Mouse (Mus musculus) CH12F3 (cell line): ENCODE measurements around the gene Olfml1.

ENCODE experiments used
- in situ Hi-C: fragments of 300-500 bp; cut with MboI; formaldehyde crosslinking; loops from 2 replicates; pipeline ENCODE4 v1.14.3; 2020; ENCODE audit warnings: low sequenced_read_pairs

Olfml1 gene

GRCm38 (mm10) chr7:107567261-107567671, at the start of gene Olfml1:
TSS of gene Olfml1 (plus strand) at chr7:107567446.
- in situ Hi-C loops = no loop called here

- in situ Hi-C loops = no loop called here
Measured at GRCm38 (mm10) chr7:107519256-107520025, 47.8 kb upstream of the Olfml1 start.

GRCm38 (mm10) chr7:107521411-107521810, 45.8 kb upstream of the Olfml1 start:
- in situ Hi-C loops = no loop called here

- in situ Hi-C loops = no loop called here
Measured at GRCm38 (mm10) chr7:107526299-107526698, 40.9 kb upstream of the Olfml1 start.

GRCm38 (mm10) chr7:107528169-107528772, 39.0 kb upstream of the Olfml1 start:
- in situ Hi-C loops = no loop called here

- in situ Hi-C loops = no loop called here
Measured at GRCm38 (mm10) chr7:107529364-107529763, 37.9 kb upstream of the Olfml1 start.

- in situ Hi-C loops = no loop called here
Measured at GRCm38 (mm10) chr7:107535311-107535710, 31.9 kb upstream of the Olfml1 start.

GRCm38 (mm10) chr7:107536516-107536915, 30.7 kb upstream of the Olfml1 start:
- in situ Hi-C loops = no loop called here

- in situ Hi-C loops = no loop called here
Measured at GRCm38 (mm10) chr7:107540034-107540433, 27.2 kb upstream of the Olfml1 start.

- in situ Hi-C loops = no loop called here
Measured at GRCm38 (mm10) chr7:107545011-107545410, 22.2 kb upstream of the Olfml1 start.

GRCm38 (mm10) chr7:107547872-107548271, 19.4 kb upstream of the Olfml1 start:
- in situ Hi-C loops = no loop called here

- in situ Hi-C loops = no loop called here
Measured at GRCm38 (mm10) chr7:107553461-107553860, 13.8 kb upstream of the Olfml1 start.

- in situ Hi-C loops = no loop called here
Measured at GRCm38 (mm10) chr7:107555906-107556305, 11.3 kb upstream of the Olfml1 start.

- in situ Hi-C loops = no loop called here
Measured at GRCm38 (mm10) chr7:107560675-107561074, 6.6 kb upstream of the Olfml1 start.

GRCm38 (mm10) chr7:107561584-107561983, 5.7 kb upstream of the Olfml1 start:
- in situ Hi-C loops = no loop called here

GRCm38 (mm10) chr7:107563727-107564126, 3.5 kb upstream of the Olfml1 start:
- in situ Hi-C loops = no loop called here

GRCm38 (mm10) chr7:107567674-107568073, 428 bp downstream of the Olfml1 start:
- in situ Hi-C loops = no loop called here

- in situ Hi-C loops = no loop called here
Measured at GRCm38 (mm10) chr7:107568971-107569370, 1.7 kb downstream of the Olfml1 start.

- in situ Hi-C loops = no loop called here
Measured at GRCm38 (mm10) chr7:107573856-107574255, 6.6 kb downstream of the Olfml1 start.

- in situ Hi-C loops = no loop called here
Measured at GRCm38 (mm10) chr7:107574276-107574675, 7.0 kb downstream of the Olfml1 start.

GRCm38 (mm10) chr7:107592641-107593040, 25.4 kb downstream of the Olfml1 start:
- in situ Hi-C loops = no loop called here

GRCm38 (mm10) chr7:107593904-107594303, 26.7 kb downstream of the Olfml1 start:
- in situ Hi-C loops = no loop called here
